Mouse (Mus musculus) heart, embryonic 11.5 days (tissue): Measurements from ENCODE around the gene Otud3. TPM values are rescaled to one million over a fixed set of nuclear protein-coding genes. Genes with fewer than 3 reads are reported as not detected.

Source experiments
- ATAC-seq: fragments of 200-750 bp; cut with Nextera tagmentation; replicated peaks from 2 replicates; pipeline ENCODE4 v1.8.0; 2017; ENCODE audit warnings: moderate library complexity; ENCODE audit not compliant: insufficient number of reproducible peaks, low FRiP score, low TSS enrichment
- H3K27ac ChIP-seq: fragments of 300-500 bp; sonication (generic); 2 replicates; pipeline ENCODE4 v1.5.1; 2014; ENCODE audit warnings: mild to moderate bottlenecking, low read depth, low read length
- H3K27me3 ChIP-seq: fragments of 300-500 bp; sonication (generic); 2 replicates; pipeline ENCODE4 v1.6.1; 2014; ENCODE audit warnings: mild to moderate bottlenecking, low read length, mixed read lengths; ENCODE audit not compliant: control insufficient read depth, insufficient read depth
- H3K36me3 ChIP-seq: fragments of 300-500 bp; sonication (generic); 2 replicates; pipeline ENCODE4 v1.6.1; 2014; ENCODE audit warnings: mild to moderate bottlenecking, low read length, moderate library complexity, mixed read lengths; ENCODE audit not compliant: control insufficient read depth, insufficient read depth
- H3K4me1 ChIP-seq: fragments of 300-500 bp; sonication (generic); 2 replicates; pipeline ENCODE4 v1.6.1; 2014; ENCODE audit warnings: low read length; ENCODE audit not compliant: control insufficient read depth, insufficient read depth
- H3K4me2 ChIP-seq: fragments of 300-500 bp; sonication (generic); 2 replicates; pipeline ENCODE4 v1.6.1; 2014; ENCODE audit warnings: mild to moderate bottlenecking, moderate library complexity
- H3K4me3 ChIP-seq: fragments of 300-500 bp; sonication (generic); 2 replicates; pipeline ENCODE4 v1.5.1; 2014; ENCODE audit warnings: low read depth, low read length
- H3K9ac ChIP-seq: fragments of 300-500 bp; sonication (generic); 2 replicates; pipeline ENCODE4 v1.6.1; 2014; ENCODE audit warnings: mild to moderate bottlenecking, low read depth, low read length, moderate library complexity
- H3K9me3 ChIP-seq: fragments of 300-500 bp; sonication (generic); replicated peaks from 2 replicates; pipeline ENCODE4 v1.6.1; 2016; ENCODE audit warnings: low read length; ENCODE audit not compliant: control insufficient read depth
- WGBS: fragments of 180-500 bp; shearing (Covaris S2); extraction: QIAGEN DNeasy Blood & Tissue Kit; methylation state at CpG from one replicate; pipeline ENCODE4 v1.1.7; 2014; ENCODE audit not compliant: insufficient replicate concordance; 5-methylcytosine and 5-hydroxymethylcytosine counted together
- polyA plus RNA-seq: library from polyadenylated mRNA; unstranded; fragments of >200 nt; fragmentation: Nextera tagmentation; extraction: Ambion mirVana; gene quantifications from 2 replicates; pipeline ENCODE4 v1.2.1, GENCODE M21; 2014

Otud3 gene
- polyA plus RNA-seq, 1 experiment from 2014 or later: 3.4 TPM

GRCm38 (mm10) chr4:138855092-138855632 is 58.6 kb downstream of the Otud3 start:
- Histone ChIP-seq H3K36me3 (no peaks in the 10 kb centered on the region), H3K27me3 (no peaks in the 10 kb centered on the region), H3K4me3 (no peak overlapping the region), H3K9ac (no peak overlapping the region), H3K4me1 (0 out of 2 replicates have a peak, but pooled peaks cover 4% of the 10 kb centered on the region), H3K4me2 (no peak overlapping the region), H3K27ac (no peak overlapping the region), H3K9me3 (no peaks in the 10 kb centered on the region)
- no peak for ATAC-seq
- WGBS: 74% methylated on average over 9 of the region's 9 CpGs

DNA sequence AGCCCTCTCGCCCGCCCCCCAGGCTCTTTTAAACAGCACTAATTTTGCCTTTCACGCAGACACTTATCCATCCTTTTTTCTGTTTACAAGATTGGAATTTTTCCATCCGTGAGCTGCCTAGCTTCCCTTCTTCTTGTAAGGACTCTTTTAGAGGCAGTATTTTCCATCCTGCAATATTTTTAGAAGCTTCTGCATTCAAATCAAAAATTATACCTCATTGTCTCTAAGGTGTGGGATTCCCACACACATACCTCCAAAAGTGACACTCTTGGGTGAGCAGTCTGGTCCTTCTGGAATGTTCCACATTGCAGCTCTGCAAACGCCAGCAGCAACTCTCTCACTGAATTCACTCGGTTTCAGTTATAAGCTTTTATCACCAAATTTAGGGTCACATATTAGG is 60.8 kb downstream of the Otud3 start:
- no peak overlapping the region for H3K27ac ChIP-seq
- H3K9me3 ChIP-seq: no peaks in the 10 kb centered on the region
- 65% methylated on average over 6 of the region's 6 CpGs for WGBS
- H3K4me2 ChIP-seq: no peak overlapping the region
- no peaks in the 10 kb centered on the region for H3K4me1 ChIP-seq
- no peaks in the 10 kb centered on the region for H3K36me3 ChIP-seq
- ATAC-seq: no peak
- no peak overlapping the region for H3K4me3 ChIP-seq
- H3K27me3 ChIP-seq: no peaks in the 10 kb centered on the region
- no peak overlapping the region for H3K9ac ChIP-seq

DNA sequence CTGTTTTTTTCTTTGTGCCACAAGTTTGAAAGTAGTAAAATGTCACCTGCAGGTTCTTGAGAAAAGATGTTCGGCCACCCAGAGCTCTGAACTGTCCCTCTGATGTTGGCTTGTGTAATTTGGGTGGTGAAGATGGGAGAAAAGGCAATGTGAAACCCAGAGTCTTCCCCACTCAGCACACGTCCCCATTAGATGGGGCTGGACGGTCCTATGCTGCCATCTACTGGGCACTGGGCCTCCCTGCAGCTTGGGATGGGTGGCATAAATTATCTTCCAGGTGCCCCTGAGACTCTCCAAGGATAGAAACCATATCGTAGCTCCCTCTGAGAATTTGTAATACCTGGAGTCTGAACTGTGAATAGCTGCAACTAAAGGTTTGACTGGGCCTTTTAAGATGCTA is 62.3 kb downstream of the Otud3 start:
- Histone ChIP-seq H3K27me3 (no peaks in the 10 kb centered on the region), H3K27ac (no peak overlapping the region), H3K9ac (no peak overlapping the region), H3K36me3 (no peaks in the 10 kb centered on the region), H3K9me3 (no peaks in the 10 kb centered on the region), H3K4me2 (no peak overlapping the region), H3K4me1 (no peaks in the 10 kb centered on the region), H3K4me3 (no peak overlapping the region)
- 4% methylated on average over 4 of the region's 4 CpGs for WGBS
- ATAC-seq: no peak

Other genes with a start within 250 kb of the Otud3 start
- 0.31 and 0.52 TPM in 2 replicates for gene Pla2g2c, start 189.2 kb downstream of the Otud3 start, polyA plus RNA-seq
- 1.2 and 1.3 TPM in 2 replicates for gene Ubxn10, start 176.8 kb downstream of the Otud3 start, polyA plus RNA-seq
- gene Pla2g2f, start 156.3 kb downstream of the Otud3 start, polyA plus RNA-seq: not detected in 2 replicates
- not detected in 2 replicates for gene Pla2g2d, start 138.2 kb downstream of the Otud3 start, polyA plus RNA-seq
- 1.1 and 1.9 TPM in 2 replicates for gene Pla2g5, start 50.5 kb downstream of the Otud3 start, polyA plus RNA-seq
- not detected in 2 replicates for gene Gm13030, start 40.0 kb downstream of the Otud3 start, polyA plus RNA-seq
- not detected in 2 replicates for gene Pla2g2e, start 36.0 kb downstream of the Otud3 start, polyA plus RNA-seq
- gene Rnf186, start 53.2 kb upstream of the Otud3 start, polyA plus RNA-seq: not detected in 2 replicates
- 3.0 TPM in 2 replicates for gene Tmco4, start 58.9 kb upstream of the Otud3 start, polyA plus RNA-seq
- not detected in 2 replicates for gene Htr6, start 161.6 kb upstream of the Otud3 start, polyA plus RNA-seq
- 6.3 and 7.2 TPM in 2 replicates for gene Nbl1, start 179.0 kb upstream of the Otud3 start, polyA plus RNA-seq
- gene Minos1, start 217.2 kb upstream of the Otud3 start, polyA plus RNA-seq: 649 and 675 TPM in 2 replicates